9 mouse cellular contexts compared by ENCODE assay signal in genomic region chr3:64587618-64588017, GRCm38 (mm10). TPM values are rescaled to one million over a fixed set of nuclear protein-coding genes. Genes with fewer than 3 reads are reported as not detected.
DNase-seq lines count a peak whose midpoint lies in the region; TF ChIP-seq lines count a peak whose summit lies in the region.
"Had no signal": no experiment of that assay in that cellular context is flagged by ENCODE, and none has a peak within 500 bp of the region (broad histone marks: within the 10 kb centered on the region; RNA-seq: fewer than 3 reads in every experiment).

No protein-coding gene starts in this region.

- WGBS in cerebellum, adult 2 months: 68% methylated on average over 9 of the region's 9 CpGs
- WGBS in thymus, adult 2 months: 77% methylated on average over 9 of the region's 9 CpGs

- no peak for TF ChIP-seq POLR2A in cerebellum, adult 2 months (IDR thresholded peaks at IDR 0.05; ENCODE audit: borderline replicate concordance, insufficient read depth, low read length)
- TF ChIP-seq POLR2A in thymus, adult 2 months (IDR thresholded peaks at IDR 0.05; ENCODE audit: control insufficient read depth, extremely low read depth, insufficient read depth, low read length, poor library complexity): no peak

- no peaks in the 10 kb centered on the region for H3K36me3 ChIP-seq in thymus, adult 2 months (ENCODE audit: control insufficient read depth, insufficient read depth, low read length)
- H3K36me3 ChIP-seq: neural tube, embryonic 12.5 days had no signal

- intact Hi-C loops in left cerebral cortex, adult 2 months (cut with DNase I): no loop called here

- no peak overlapping the region for H3K4me3 ChIP-seq in cerebellum, adult 2 months (replicated peaks; ENCODE audit: insufficient read depth, low read depth, low read length)
- H3K4me3 ChIP-seq in left cerebral cortex, adult 2 months: no peak overlapping the region
- no peak overlapping the region for H3K4me3 ChIP-seq in thymus, adult 2 months (ENCODE audit: control insufficient read depth, insufficient read depth, low read length)
- H3K4me3 ChIP-seq: neural tube, embryonic 12.5 days had no signal

- no peaks in the 10 kb centered on the region for H3K27me3 ChIP-seq in cerebellum, adult 2 months (ENCODE audit: control insufficient read depth, insufficient read depth, low read length)
- H3K27me3 ChIP-seq in thymus, adult 2 months (ENCODE audit: control insufficient read depth, insufficient read depth, low read length): no peaks in the 10 kb centered on the region
- H3K27me3 ChIP-seq: neural tube, embryonic 12.5 days had no signal

- no peak for DNase-seq in cerebellum, adult 2 months
- no peak for DNase-seq in cerebellum, adult 11 months
- no peak for DNase-seq in left cerebral cortex, adult 2 months (ENCODE audit: extremely low spot score in 1 of 2, low spot score in 2 of 2)
- no peak for DNase-seq in left cerebral cortex, adult 8-10 months (ENCODE audit: low spot score in 2 of 2)
- DNase-seq in brain, adult 2 months (ENCODE audit: low read depth, low spot score): peak; percentile 39
- DNase-seq in lung, postnatal 14 days: peak; percentile 11
- no peak for DNase-seq in thymus, postnatal 4 days
- no peak for DNase-seq in thymus, adult 2 months

- TF ChIP-seq CTCF in cerebellum, adult 2 months (IDR thresholded peaks at IDR 0.05; ENCODE audit: borderline replicate concordance, insufficient read depth, low read depth, low read length): peak; percentile 36; the same call in 1 of the 2 replicates
- peak; percentile 24; the same call in 1 of the 2 replicates for TF ChIP-seq CTCF in left cerebral cortex, adult 2 months (IDR thresholded peaks at IDR 0.05)
- TF ChIP-seq CTCF in thymus, adult 2 months (IDR thresholded peaks at IDR 0.05; ENCODE audit: borderline replicate concordance, control insufficient read depth, extremely low read depth, insufficient read depth, low read length, poor library complexity): no peak

- no peaks in the 10 kb centered on the region for H3K4me1 ChIP-seq in cerebellum, adult 2 months (ENCODE audit: control insufficient read depth, insufficient read depth, low read length)
- no peaks in the 10 kb centered on the region for H3K4me1 ChIP-seq in thymus, adult 2 months (replicated peaks; ENCODE audit: control insufficient read depth, insufficient read depth, low read length)
- H3K4me1 ChIP-seq: neural tube, embryonic 12.5 days had no signal

- H3K27ac ChIP-seq in cerebellum, adult 2 months (ENCODE audit: insufficient read depth, low read length): no peak overlapping the region
- H3K27ac ChIP-seq in left cerebral cortex, adult 2 months: no peak overlapping the region
- no peak overlapping the region for H3K27ac ChIP-seq in thymus, adult 2 months (ENCODE audit: control insufficient read depth, insufficient read depth, low read length)
- H3K27ac ChIP-seq: neural tube, embryonic 12.5 days had no signal

RNA-seq across cellular contexts. Expression of gene Vmn2r6, which starts 22.0 kb away (rescaled TPM):
- polyA plus RNA-seq in cerebellum, adult 2 months (2012; rRNA removed): not detected in 2 replicates
- not detected for total RNA-seq in left cerebral cortex, adult 2 months (2021)
- total RNA-seq in left cerebral cortex, adult 8-10 months (2022): under 1 TPM in 2 of 4 experiments, not detected in 2; 0.04 to 0.07 TPM
- polyA plus RNA-seq in thymus, adult 2 months (2012; rRNA removed): not detected in 2 replicates
- polyA plus RNA-seq: neural tube, embryonic 12.5 days had no signal

Comparison
In these comparisons a context has a peak if more than half of its experiments do, and no peak if none do; other contexts are left out.
1. DNase-seq: peak in brain, adult 2 months (single experiment) and lung, postnatal 14 days (single experiment); none in cerebellum, adult 2 months (0 of 2), cerebellum, adult 11 months (single experiment), left cerebral cortex, adult 2 months (0 of 2), left cerebral cortex, adult 8-10 months (0 of 2), thymus, postnatal 4 days (single experiment) and thymus, adult 2 months (single experiment).